In genomic region chr16:18776556-18777100, GRCm38 (mm10) we compare ENCODE assay signal across 9 mouse cellular contexts. TPM values are rescaled to one million over a fixed set of nuclear protein-coding genes. Genes with fewer than 3 reads are reported as not detected.
A peak's percentile ranks its signal among the peaks of the same experiment; 100 is the strongest.
DNase-seq lines count a peak whose midpoint lies in the region; ATAC-seq lines count a peak whose summit lies in the region.
"Had no signal": no experiment of that assay in that cellular context is flagged by ENCODE, and none has a peak within 500 bp of the region (broad histone marks: within the 10 kb centered on the region; RNA-seq: fewer than 3 reads in every experiment).

Gene Cldn5, plus strand, starts transcription at chr16:18776847.

- no peaks in the 10 kb centered on the region for H3K9me3 ChIP-seq in liver, embryonic 12.5 days (replicated peaks)
- H3K9me3 ChIP-seq in neural tube, embryonic 14.5 days (ENCODE audit: control insufficient read depth, low read length): no peaks in the 10 kb centered on the region

- H3K4me3 ChIP-seq in brown adipose tissue, adult 24 weeks (ENCODE audit: insufficient read depth, low read depth, low read length): peak within 1 kb of the TSS; percentile 76
- H3K4me3 ChIP-seq in liver, embryonic 12.5 days: peak within 1 kb of the TSS; percentile 42
- H3K4me3 ChIP-seq in neural tube, embryonic 14.5 days (ENCODE audit: low read depth, low read length): peak within 1 kb of the TSS; percentile 42

- peak within 1 kb of the TSS; percentile 54 for H3K4me2 ChIP-seq in liver, embryonic 12.5 days
- H3K4me2 ChIP-seq in neural tube, embryonic 14.5 days (ENCODE audit: low read depth, low read length): peak within 1 kb of the TSS; percentile 74

- peak within 1 kb of the TSS; percentile 99 for H3K27ac ChIP-seq in brown adipose tissue, adult 24 weeks (replicated peaks; ENCODE audit: low read depth, low read length)
- H3K27ac ChIP-seq in liver, embryonic 12.5 days: no peak within 1 kb of the TSS
- H3K27ac ChIP-seq in neural tube, embryonic 14.5 days (ENCODE audit: low read depth, low read length): peak within 1 kb of the TSS; percentile 23; the same call in 1 of the 2 replicates
- H3K27ac ChIP-seq: macrophage had no signal

- H3K36me3 ChIP-seq in liver, embryonic 12.5 days: peaks cover 18% of the 10 kb centered on the region
- no peaks in the 10 kb centered on the region for H3K36me3 ChIP-seq in neural tube, embryonic 14.5 days (ENCODE audit: control insufficient read depth, insufficient read depth, low read length)

- DNase-seq in cerebellum, postnatal 10 days: peak; percentile 16 to 23
- no peak for DNase-seq in cerebellum, adult 11-12 months
- DNase-seq in heart, adult 18-20 months: peak; percentile 51 to 84
- DNase-seq in kidney, adult 9 months: peak; percentile 18
- no peak for DNase-seq in urinary bladder, adult 18-20 months (ENCODE audit: low spot score in 2 of 2)

- 4% methylated on average over 19 of the region's 19 CpGs for WGBS in liver, embryonic 12.5 days (ENCODE audit: insufficient replicate concordance)
- 6% methylated on average over 19 of the region's 19 CpGs for WGBS in neural tube, embryonic 14.5 days

- H3K27me3 ChIP-seq in liver, embryonic 12.5 days (replicated peaks): peaks cover 68% of the 10 kb centered on the region
- H3K27me3 ChIP-seq in neural tube, embryonic 14.5 days (ENCODE audit: control insufficient read depth, insufficient read depth, low read length): peaks cover 34% of the 10 kb centered on the region

- H3K4me1 ChIP-seq in brown adipose tissue, adult 24 weeks (ENCODE audit: control insufficient read depth, insufficient read depth, insufficient read length, low read length): peaks cover 19% of the 10 kb centered on the region
- peaks cover 11% of the 10 kb centered on the region; the same call in 1 of the 2 replicates for H3K4me1 ChIP-seq in liver, embryonic 12.5 days
- no peaks in the 10 kb centered on the region for H3K4me1 ChIP-seq in neural tube, embryonic 14.5 days (ENCODE audit: control insufficient read depth, insufficient read depth, low read length)

- peak; percentile 48; the same call in 1 of the 2 replicates for ATAC-seq in liver, embryonic 12.5 days
- ATAC-seq in neural tube, embryonic 14.5 days (ENCODE audit: low read depth): peak; percentile 55; the same call in 1 of the 2 replicates

- peak within 1 kb of the TSS; percentile 24 for H3K9ac ChIP-seq in liver, embryonic 12.5 days
- H3K9ac ChIP-seq in neural tube, embryonic 14.5 days (replicated peaks; ENCODE audit: low read depth, low read length): peak within 1 kb of the TSS; percentile 39

RNA-seq across cellular contexts. Expression of gene Cldn5, which starts in this region (rescaled TPM):
- polyA plus RNA-seq in brown adipose tissue, adult 24 weeks (2012; ENCODE audit: insufficient read depth, insufficient read length, missing spikeins): 36.1 and 37.1 TPM in 2 replicates
- 10 to 100 TPM; 15.4 to 22.7 TPM for total RNA-seq in heart, adult 18-20 months (2021)
- polyA plus RNA-seq in liver, embryonic 12.5 days (2016; fragmentation: Nextera tagmentation; extraction: Ambion mirVana): 10.7 and 11.8 TPM in 2 replicates
- polyA plus RNA-seq in neural tube, embryonic 14.5 days (2014; fragmentation: Nextera tagmentation; extraction: Ambion mirVana): 45.1 and 110 TPM in 2 replicates
- polyA plus RNA-seq: macrophage had no signal

Comparison
In these comparisons a context has a peak if more than half of its experiments do, and no peak if none do; other contexts are left out.
1. DNase-seq: peak in cerebellum, postnatal 10 days (2 of 2), heart, adult 18-20 months (2 of 2) and kidney, adult 9 months (single experiment); none in cerebellum, adult 11-12 months (single experiment) and urinary bladder, adult 18-20 months (0 of 2).
2. Peak in every context shown above with its lines, with median percentiles within 50 percentile points of each other: H3K4me3 ChIP-seq.